19 mouse cellular contexts compared by ENCODE assay signal in genomic region chr5:32995756-32996155, GRCm38 (mm10). TPM values are rescaled to one million over a fixed set of nuclear protein-coding genes. Genes with fewer than 3 reads are reported as not detected.
A peak's percentile ranks its signal among the peaks of the same experiment; 100 is the strongest.
DNase-seq lines count a peak whose midpoint lies in the region; ATAC-seq and TF ChIP-seq lines count a peak whose summit lies in the region.
"Had no signal": no experiment of that assay in that cellular context is flagged by ENCODE, and none has a peak within 500 bp of the region (broad histone marks: within the 10 kb centered on the region; RNA-seq: fewer than 3 reads in every experiment).

No protein-coding gene starts in this region.

- no peak overlapping the region for H3K4me3 ChIP-seq in hindbrain, embryonic 13.5 days
- H3K4me3 ChIP-seq in hindbrain, embryonic 14.5 days (replicated peaks; ENCODE audit: low read length), result no peak overlapping the region
- no peak overlapping the region for H3K4me3 ChIP-seq in left cerebral cortex, adult 2 months
- H3K4me3 ChIP-seq: forebrain, embryonic 13.5 days; kidney, embryonic 15.5 days; neural tube, embryonic 15.5 days had no signal

- no peak; the same call in 1 of the 2 replicates for ATAC-seq in hindbrain, embryonic 13.5 days (ENCODE audit: low FRiP score)
- ATAC-seq in hindbrain, embryonic 14.5 days (ENCODE audit: low FRiP score), result no peak
- peak; percentile 39 for ATAC-seq in megakaryocyte, adult 5-6 weeks (ENCODE audit: poor library complexity, severe bottlenecking)

- H3K27me3 ChIP-seq in hindbrain, embryonic 13.5 days, result 0 out of 2 replicates have a peak, but pooled peaks cover 5% of the 10 kb centered on the region
- H3K27me3 ChIP-seq in hindbrain, embryonic 14.5 days (ENCODE audit: control insufficient read depth, insufficient read depth, low read length), result no peaks in the 10 kb centered on the region
- H3K27me3 ChIP-seq: forebrain, embryonic 13.5 days; kidney, embryonic 15.5 days; neural tube, embryonic 15.5 days had no signal

- no peak for DNase-seq in hindbrain, embryonic 14.5 days (ENCODE audit: low spot score)
- DNase-seq in left cerebral cortex, adult 2 months (ENCODE audit: extremely low spot score in 1 of 2, low spot score in 2 of 2), result no peak
- DNase-seq in left cerebral cortex, adult 11 months (ENCODE audit: low spot score), result no peak
- peak; percentile 33 for DNase-seq in A20 (ENCODE audit: low read depth, low spot score)
- DNase-seq in neural tube, embryonic 10.5 days (ENCODE audit: extremely low spot score, low spot score), result no peak
- DNase-seq: cerebellum, adult 11-12 months; cerebellum, postnatal 25 days; gastrocnemius, postnatal 10 days; heart, adult 11 months; kidney, adult 11 months; lung, adult 18-20 months; lung, postnatal 14 days had no signal

- H3K4me2 ChIP-seq in hindbrain, embryonic 13.5 days, result no peak overlapping the region
- H3K4me2 ChIP-seq in hindbrain, embryonic 14.5 days (replicated peaks), result no peak overlapping the region
- H3K4me2 ChIP-seq: forebrain, embryonic 13.5 days; heart, embryonic 11.5 days; kidney, embryonic 15.5 days; liver, embryonic 11.5 days; neural tube, embryonic 15.5 days had no signal

- peaks cover 17% of the 10 kb centered on the region for H3K4me1 ChIP-seq in hindbrain, embryonic 13.5 days (replicated peaks)
- H3K4me1 ChIP-seq in hindbrain, embryonic 14.5 days (replicated peaks; ENCODE audit: control insufficient read depth, insufficient read depth, low read length), result peaks cover 14% of the 10 kb centered on the region

- no peaks in the 10 kb centered on the region for H3K9me3 ChIP-seq in hindbrain, embryonic 13.5 days
- no peaks in the 10 kb centered on the region for H3K9me3 ChIP-seq in hindbrain, embryonic 14.5 days (ENCODE audit: control insufficient read depth, low read length)
- H3K9me3 ChIP-seq: forebrain, embryonic 13.5 days; kidney, embryonic 15.5 days; neural tube, embryonic 15.5 days had no signal

- intact Hi-C loops in left cerebral cortex, adult 2 months (cut with DNase I), result no loop called here

- H3K27ac ChIP-seq in hindbrain, embryonic 13.5 days, result peak overlapping the region; percentile 71; the same call in 1 of the 2 replicates
- H3K27ac ChIP-seq in hindbrain, embryonic 14.5 days, result no peak overlapping the region
- peak overlapping the region; percentile 73 for H3K27ac ChIP-seq in left cerebral cortex, adult 2 months
- H3K27ac ChIP-seq: forebrain, embryonic 13.5 days; kidney, embryonic 15.5 days had no signal

- no peak overlapping the region for H3K9ac ChIP-seq in hindbrain, embryonic 13.5 days
- H3K9ac ChIP-seq in hindbrain, embryonic 14.5 days, result no peak overlapping the region
- H3K9ac ChIP-seq: forebrain, embryonic 13.5 days; kidney, embryonic 15.5 days; neural tube, embryonic 15.5 days had no signal

- H3K36me3 ChIP-seq in hindbrain, embryonic 13.5 days, result no peaks in the 10 kb centered on the region
- no peaks in the 10 kb centered on the region for H3K36me3 ChIP-seq in hindbrain, embryonic 14.5 days (replicated peaks; ENCODE audit: control insufficient read depth, insufficient read depth)
- H3K36me3 ChIP-seq: kidney, embryonic 15.5 days; neural tube, embryonic 15.5 days had no signal

- 81% methylated on average over 4 of the region's 4 CpGs for WGBS in hindbrain, embryonic 13.5 days
- WGBS in hindbrain, embryonic 14.5 days, result 86% methylated on average over 4 of the region's 4 CpGs

- no peak for TF ChIP-seq CTCF in left cerebral cortex, adult 2 months (IDR thresholded peaks at IDR 0.05)

RNA-seq across cellular contexts. Expression of gene Ywhah, which starts 22.9 kb away (rescaled TPM):
- polyA plus RNA-seq in hindbrain, embryonic 13.5 days (2015; fragmentation: Nextera tagmentation; extraction: Ambion mirVana), result 613 and 627 TPM in 2 replicates
- polyA plus RNA-seq in hindbrain, embryonic 14.5 days (2014; fragmentation: Nextera tagmentation; extraction: Ambion mirVana), result 745 and 907 TPM in 2 replicates
- total RNA-seq in left cerebral cortex, adult 2 months (2021), result 1,000 to 10,000 TPM; 1,061 to 1,220 TPM
- total RNA-seq in megakaryocyte, adult 5-6 weeks (2015), result 353 and 377 TPM in 2 replicates
- 210 and 213 TPM in 2 replicates for total RNA-seq in megakaryocyte, adult 5-6 weeks (2017)
